Mouse (Mus musculus): ENCODE data around the gene Strc.

Strc gene

GRCm38 (mm10) chr2:121354820-121355592, 32.0 kb downstream of the Strc start, which contains the start of gene Ppip5k1:
Gene Ppip5k1, minus strand, starts transcription at chr2:121355396.
- in situ Hi-C loops (cut with MboI) = no loop called here

- in situ Hi-C loops (cut with MboI) = no loop called here
These were observed 32.6 kb downstream of the Strc start for GRCm38 (mm10) chr2:121354378-121354777.

GRCm38 (mm10) chr2:121353156-121353555, 33.8 kb downstream of the Strc start:
- in situ Hi-C loops (cut with MboI) = no loop called here

- in situ Hi-C loops (cut with MboI) = no loop called here
These were observed 47.9 kb downstream of the Strc start for GRCm38 (mm10) chr2:121339057-121339456.

GRCm38 (mm10) chr2:121329492-121329891, 57.5 kb downstream of the Strc start:
- in situ Hi-C loops (cut with MboI) = no loop called here

GRCm38 (mm10) chr2:121323693-121324470, 63.1 kb downstream of the Strc start:
- in situ Hi-C loops (cut with MboI) = no loop called here

GRCm38 (mm10) chr2:121323041-121323440, 63.9 kb downstream of the Strc start:
- in situ Hi-C loops (cut with MboI) = no loop called here

- in situ Hi-C loops (cut with MboI) = no loop called here
These were observed 70.7 kb downstream of the Strc start for GRCm38 (mm10) chr2:121316278-121316677.

All from mature B cell (primary cell).